Mouse (Mus musculus) heart, adult 2 months (tissue): ENCODE measurements at regions not wholly inside any gene's neighbourhood (a gene's known extent, or its start where the extent isn't known, plus 50 kb on each side); places are given as distances from the start of the nearest gene placed in this dataset.

Source experiments
- DNase-seq, 2 experiments: peaks; one replicate each; pipeline ENCODE4 v3.0.0; 2021
- H3K27ac ChIP-seq: fragments of 200-600 bp; 2 replicates; pipeline ENCODE4 v1.8.1; 2022
- H3K27me3 ChIP-seq: fragments of 200-500 bp; 2 replicates; pipeline ENCODE4 v1.6.1; 2012; ENCODE audit warnings: mild to moderate bottlenecking, low read length, inconsistent platforms, mixed read lengths; ENCODE audit not compliant: control insufficient read depth, insufficient read depth
- H3K36me3 ChIP-seq: fragments of 200-500 bp; 2 replicates; pipeline ENCODE4 v1.6.1; 2012; ENCODE audit warnings: low read length, inconsistent platforms; ENCODE audit not compliant: control insufficient read depth, insufficient read depth
- H3K4me1 ChIP-seq: fragments of 200-500 bp; 2 replicates; pipeline ENCODE4 v1.6.1; 2011; ENCODE audit warnings: low read length; ENCODE audit not compliant: control insufficient read depth, insufficient read depth
- H3K4me3 ChIP-seq: fragments of 200-600 bp; 2 replicates; pipeline ENCODE4 v1.8.1; 2022
- H3K79me2 ChIP-seq: fragments of 200-500 bp; replicated peaks from 2 replicates; pipeline ENCODE4 v1.6.1; 2012; ENCODE audit warnings: mild to moderate bottlenecking, inconsistent platforms, low read length, moderate library complexity, mixed read lengths; ENCODE audit not compliant: control insufficient read depth, insufficient read depth
- H3K9ac ChIP-seq: fragments of 200-500 bp; 2 replicates; pipeline ENCODE4 v1.6.1; 2012; ENCODE audit warnings: low read depth, mild to moderate bottlenecking, control low read depth, inconsistent platforms, low read length, mixed read lengths
- CTCF ChIP-seq: fragments of 200-600 bp; IDR thresholded peaks from 2 replicates; pipeline ENCODE4 v1.8.1; 2022; ENCODE audit warnings: antibody characterized with exemption, mild to moderate bottlenecking, moderate library complexity
- EP300 ChIP-seq: fragments of 200-500 bp; IDR thresholded peaks from 2 replicates; pipeline ENCODE4 v1.6.1; 2011; ENCODE audit warnings: low read depth, low read length, control low read depth; ENCODE audit not compliant: insufficient read depth
- POLR2A ChIP-seq: fragments of 200-500 bp; IDR thresholded peaks from 2 replicates; pipeline ENCODE4 v1.6.1; 2011; ENCODE audit warnings: mild to moderate bottlenecking, low read depth, low read length, control low read depth; ENCODE audit not compliant: insufficient read depth
- WGBS: fragments of 180-500 bp; shearing (Covaris S2); methylation state at CpG from one replicate; pipeline ENCODE4 v1.1.7; 2018; 5-methylcytosine and 5-hydroxymethylcytosine counted together
- intact Hi-C: fragments of 180-260 bp; cut with DNase I; formaldehyde crosslinking; loops from one replicate; pipeline ENCODE4 v1.15.1; 2025

- intact Hi-C loops, result loop anchor here (10.0 kb wide), 1 partner anchor 55 kb away; no protein-coding TSS in a partner anchor
- DNase-seq, result no peak
- Histone ChIP-seq H3K36me3 (no peaks in the 10 kb centered on the region), H3K27me3 (no peaks in the 10 kb centered on the region), H3K9ac (no peak overlapping the region), H3K27ac (no peak overlapping the region), H3K4me1 (no peaks in the 10 kb centered on the region), H3K4me3 (no peak overlapping the region), H3K79me2 (no peaks in the 10 kb centered on the region)
- TF ChIP-seq EP300, result no peak
- no peak for TF ChIP-seq CTCF
- no peak for TF ChIP-seq POLR2A
- 56% methylated on average over 7 of the region's 7 CpGs for WGBS
These were observed 98.3 kb upstream of the Vstm2b start for GRCm38 (mm10) chr7:40799794-40800193.

DNA sequence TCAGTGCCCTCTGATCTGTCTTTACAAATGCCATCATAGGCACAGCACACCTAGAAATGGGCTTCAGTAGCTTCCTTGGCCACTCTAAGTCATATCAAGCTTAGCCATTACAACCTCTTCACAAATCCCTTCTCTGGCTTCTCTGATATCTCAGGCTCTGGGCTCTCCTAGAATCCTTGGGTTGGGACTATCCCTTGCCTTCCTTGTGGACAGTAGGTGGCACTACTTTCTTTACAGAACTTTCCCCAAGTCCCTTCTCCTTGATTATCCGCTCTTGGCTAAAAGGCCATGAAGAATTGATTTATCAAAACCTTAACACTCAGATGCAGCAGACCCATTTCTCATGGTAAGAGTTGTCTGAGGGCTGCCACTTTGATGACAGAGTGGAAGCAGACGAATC, 96.8 kb upstream of the Vstm2b start:
- TF ChIP-seq EP300 (no peak), CTCF (no peak), POLR2A (no peak)
- intact Hi-C loops, result loop anchor here (10.0 kb wide), 1 partner anchor 56 kb away; no protein-coding TSS in a partner anchor

GRCm38 (mm10) chr7:40805211-40805610, 92.9 kb upstream of the Vstm2b start:
- Histone ChIP-seq H3K9ac (no peak overlapping the region), H3K79me2 (no peaks in the 10 kb centered on the region), H3K4me3 (no peak overlapping the region), H3K27ac (no peak overlapping the region), H3K27me3 (no peaks in the 10 kb centered on the region), H3K4me1 (no peaks in the 10 kb centered on the region), H3K36me3 (no peaks in the 10 kb centered on the region)
- 54% methylated on average over 2 of the region's 2 CpGs for WGBS
- no peak for DNase-seq
- TF ChIP-seq CTCF (no peak), POLR2A (no peak), EP300 (no peak)
- intact Hi-C loops, result loop anchor here (10.0 kb wide), 1 partner anchor 60 kb away; no protein-coding TSS in a partner anchor

More for the DNA sequence above, 96.8 kb upstream of the Vstm2b start:
- 59% methylated on average over 2 of the region's 2 CpGs for WGBS
- H3K9ac ChIP-seq, result no peak overlapping the region
- no peaks in the 10 kb centered on the region for H3K79me2 ChIP-seq
- DNase-seq, result no peak
- no peaks in the 10 kb centered on the region for H3K4me1 ChIP-seq
- no peak overlapping the region for H3K27ac ChIP-seq
- H3K27me3 ChIP-seq, result no peaks in the 10 kb centered on the region
- H3K36me3 ChIP-seq, result no peaks in the 10 kb centered on the region
- no peak overlapping the region for H3K4me3 ChIP-seq

DNA sequence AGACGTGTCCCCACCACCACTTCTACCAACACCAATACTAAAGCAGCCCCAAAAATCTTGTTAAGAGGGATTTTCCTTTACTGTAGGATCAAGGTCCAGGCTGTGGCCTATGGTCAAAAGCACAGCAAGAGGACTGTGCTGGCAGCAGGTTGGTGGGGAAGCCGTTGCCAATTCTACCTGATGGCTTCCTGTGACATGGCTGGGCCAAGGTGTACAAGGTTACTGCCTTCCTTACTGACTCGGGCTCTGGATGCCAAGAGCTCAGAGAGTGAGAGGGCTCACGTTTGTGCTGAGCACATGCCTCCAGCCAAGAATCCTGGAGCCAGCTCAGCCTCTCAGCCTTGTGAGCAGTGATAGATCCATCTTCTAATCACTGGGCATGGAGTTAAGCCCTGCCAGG, 92.3 kb upstream of the Vstm2b start:
- intact Hi-C loops, result loop anchor here (10.0 kb wide), 1 partner anchor 61 kb away; no protein-coding TSS in a partner anchor
- Histone ChIP-seq H3K36me3 (no peaks in the 10 kb centered on the region), H3K9ac (no peak overlapping the region), H3K4me3 (no peak overlapping the region), H3K79me2 (no peaks in the 10 kb centered on the region), H3K27ac (no peak overlapping the region), H3K27me3 (no peaks in the 10 kb centered on the region), H3K4me1 (no peaks in the 10 kb centered on the region)
- 72% methylated on average over 4 of the region's 4 CpGs for WGBS
- DNase-seq, result no peak
- TF ChIP-seq EP300 (no peak), CTCF (no peak), POLR2A (no peak)

DNA sequence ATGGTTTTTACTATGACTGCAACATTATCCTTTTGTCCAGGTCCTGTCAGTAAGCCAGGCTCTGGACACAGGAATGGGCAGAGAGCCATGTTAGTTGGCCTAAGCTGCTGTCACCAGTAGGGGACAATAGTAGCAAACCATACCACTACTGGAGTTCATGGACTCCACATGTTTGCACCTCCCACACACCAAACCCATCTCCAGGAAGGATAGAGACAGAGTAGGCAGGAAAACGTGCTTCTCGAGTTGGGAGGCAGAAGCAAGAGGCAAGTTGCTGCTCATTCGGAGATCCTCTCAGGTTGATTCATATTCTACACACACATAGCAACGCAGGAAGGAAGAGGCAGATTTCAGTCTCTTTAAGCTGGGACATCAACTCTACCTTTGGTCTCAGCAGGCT, 85.2 kb upstream of the Vstm2b start:
- Histone ChIP-seq H3K9ac (no peak overlapping the region), H3K36me3 (no peaks in the 10 kb centered on the region), H3K79me2 (no peaks in the 10 kb centered on the region), H3K4me1 (no peaks in the 10 kb centered on the region), H3K27me3 (no peaks in the 10 kb centered on the region), H3K4me3 (no peak overlapping the region), H3K27ac (no peak overlapping the region)
- intact Hi-C loops, result no loop called here
- TF ChIP-seq POLR2A, result no peak
- TF ChIP-seq EP300, result no peak
- TF ChIP-seq CTCF, result no peak
- DNase-seq, result no peak
- WGBS, result 63% methylated on average over 4 of the region's 4 CpGs

DNA sequence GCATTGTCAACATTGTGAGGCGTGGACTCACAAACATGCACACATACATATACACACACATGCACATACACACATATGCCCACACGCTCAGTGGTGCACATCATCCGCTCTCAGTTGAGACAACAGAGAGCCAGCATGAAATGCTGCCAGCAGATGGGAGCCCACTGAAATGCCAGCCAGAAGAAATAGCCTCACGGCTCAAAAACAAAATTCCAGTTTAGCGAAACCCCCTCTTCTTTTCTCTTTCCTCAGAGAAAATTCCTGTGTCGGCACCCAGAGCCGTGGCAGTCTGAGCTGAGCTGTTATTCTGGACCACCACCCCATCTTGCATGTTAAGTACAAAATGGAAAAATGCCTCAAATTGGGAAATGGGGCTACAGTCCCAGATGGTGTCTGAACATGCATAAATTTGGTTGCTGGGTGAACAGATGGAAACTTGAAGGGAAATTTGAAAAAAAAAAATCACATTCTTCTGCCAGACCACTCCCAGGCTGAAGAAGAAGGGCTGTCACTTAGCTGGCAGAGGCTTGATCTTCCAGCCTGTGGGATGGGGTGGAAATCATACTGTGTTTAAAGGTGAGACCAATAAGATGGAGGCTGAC, 72.9 kb upstream of the Vstm2b start:
- no peak for TF ChIP-seq CTCF
- TF ChIP-seq EP300, result no peak
- TF ChIP-seq POLR2A, result no peak
- WGBS, result 79% methylated on average over 7 of the region's 7 CpGs
- no peak overlapping the region for H3K4me3 ChIP-seq
- H3K27ac ChIP-seq, result no peak overlapping the region
- no peaks in the 10 kb centered on the region for H3K27me3 ChIP-seq
- no peak overlapping the region for H3K9ac ChIP-seq
- H3K4me1 ChIP-seq, result no peaks in the 10 kb centered on the region
- intact Hi-C loops, result no loop called here
- no peak for DNase-seq
- no peaks in the 10 kb centered on the region for H3K36me3 ChIP-seq
- no peaks in the 10 kb centered on the region for H3K79me2 ChIP-seq
